Mouse (Mus musculus) spleen, adult 2 months (tissue): ENCODE measurements around the gene Klf7. TPM values are rescaled to one million over a fixed set of nuclear protein-coding genes. Genes with fewer than 3 reads are reported as not detected.

Experiments
- DNase-seq, 2 experiments: peaks; one replicate each; pipeline versions ENCODE4 v3.0.0 to v3.0.0-alpha.2; 2012 to 2021; ENCODE audit warnings: low spot score in 2 of 2, low read depth in 1 of 2
- H3K27ac ChIP-seq: fragments of 200-500 bp; 2 replicates; pipeline ENCODE4 v1.5.1; 2012; ENCODE audit warnings: low read length, inconsistent platforms; ENCODE audit not compliant: insufficient read depth
- H3K27me3 ChIP-seq: fragments of 200-500 bp; 2 replicates; pipeline ENCODE4 v1.6.1; 2012; ENCODE audit warnings: mild to moderate bottlenecking, moderate library complexity, low read length, inconsistent platforms; ENCODE audit not compliant: control insufficient read depth, insufficient read depth
- H3K36me3 ChIP-seq: fragments of 200-500 bp; 2 replicates; pipeline ENCODE4 v1.6.1; 2012; ENCODE audit warnings: mild to moderate bottlenecking, low read length, inconsistent platforms; ENCODE audit not compliant: control insufficient read depth, insufficient read depth
- H3K4me1 ChIP-seq: fragments of 200-500 bp; 2 replicates; pipeline ENCODE4 v1.6.1; 2011; ENCODE audit warnings: inconsistent platforms; ENCODE audit not compliant: control insufficient read depth, insufficient read depth, insufficient read length
- H3K4me3 ChIP-seq: fragments of 200-500 bp; 2 replicates; pipeline ENCODE4 v1.5.1; 2011; ENCODE audit warnings: mild to moderate bottlenecking, inconsistent platforms; ENCODE audit not compliant: insufficient read depth, insufficient read length; ENCODE audit errors: extremely low read depth
- CTCF ChIP-seq: fragments of 200-500 bp; IDR thresholded peaks from 2 replicates; pipeline ENCODE4 v1.5.1; 2011; ENCODE audit warnings: mild to moderate bottlenecking, inconsistent platforms; ENCODE audit not compliant: insufficient read depth, insufficient read length, insufficient replicate concordance; ENCODE audit errors: extremely low read depth
- POLR2A ChIP-seq: fragments of 200-500 bp; IDR thresholded peaks from 2 replicates; pipeline ENCODE4 v1.6.1; 2011; ENCODE audit warnings: low read depth, low read length, inconsistent platforms
- WGBS: fragments of 180-500 bp; shearing (Covaris S2); methylation state at CpG from one replicate; pipeline ENCODE4 v1.1.7; 2018; 5-methylcytosine and 5-hydroxymethylcytosine counted together
- polyA plus RNA-seq: library from polyadenylated mRNA; depleted of rRNA; stranded (reverse); fragments of >200 nt; gene quantifications from 2 replicates; pipeline ENCODE4 v1.2.3, GENCODE M21; 2012

Klf7 gene
- polyA plus RNA-seq, 1 experiment: 11.5 TPM

- H3K4me1 ChIP-seq: peaks cover 4% of the 10 kb centered on the region; the same call in 1 of the 2 replicates
- no peak for TF ChIP-seq CTCF
- TF ChIP-seq POLR2A: no peak
- H3K36me3 ChIP-seq: no peaks in the 10 kb centered on the region; the same call in 1 of the 2 replicates
Measured at GRCm38 (mm10) chr1:64106127-64106526, 16.0 kb downstream of the Klf7 start.

GRCm38 (mm10) chr1:64105181-64105646, 16.9 kb downstream of the Klf7 start:
- Histone ChIP-seq H3K27me3 (no peaks in the 10 kb centered on the region), H3K36me3 (no peaks in the 10 kb centered on the region; the same call in 1 of the 2 replicates), H3K4me1 (peaks cover 4% of the 10 kb centered on the region; the same call in 1 of the 2 replicates), H3K27ac (no peak overlapping the region), H3K4me3 (no peak overlapping the region)
- WGBS: 86% methylated on average over 7 of the region's 7 CpGs
- no peak for TF ChIP-seq CTCF
- DNase-seq: no peak

More at GRCm38 (mm10) chr1:64106127-64106526, 16.0 kb downstream of the Klf7 start:
- Histone ChIP-seq H3K4me3 (no peak overlapping the region), H3K27me3 (no peaks in the 10 kb centered on the region), H3K27ac (no peak overlapping the region)
- DNase-seq: no peak
- WGBS: 84% methylated on average over 5 of the region's 5 CpGs

- Histone ChIP-seq H3K4me1 (peaks cover 4% of the 10 kb centered on the region; the same call in 1 of the 2 replicates), H3K27me3 (no peaks in the 10 kb centered on the region), H3K27ac (no peak overlapping the region), H3K36me3 (no peaks in the 10 kb centered on the region; the same call in 1 of the 2 replicates), H3K4me3 (no peak overlapping the region)
- no peak for DNase-seq
- WGBS: 70% methylated on average over 3 of the region's 3 CpGs
- TF ChIP-seq CTCF (no peak), POLR2A (no peak)
Measured at GRCm38 (mm10) chr1:64104665-64105064, 17.4 kb downstream of the Klf7 start.

- no peak for TF ChIP-seq POLR2A
- no peak for TF ChIP-seq CTCF
- no peak overlapping the region for H3K4me3 ChIP-seq
- no peak overlapping the region for H3K27ac ChIP-seq
- H3K36me3 ChIP-seq: no peaks in the 10 kb centered on the region; the same call in 1 of the 2 replicates
- H3K27me3 ChIP-seq: no peaks in the 10 kb centered on the region
- 28% methylated on average over 3 of the region's 3 CpGs for WGBS
- H3K4me1 ChIP-seq: peaks cover 4% of the 10 kb centered on the region
- no peak for DNase-seq
Measured at GRCm38 (mm10) chr1:64101331-64101730, 20.8 kb downstream of the Klf7 start.

GRCm38 (mm10) chr1:64098800-64099199, 23.3 kb downstream of the Klf7 start:
- Histone ChIP-seq H3K4me1 (no peaks in the 10 kb centered on the region; the same call in 1 of the 2 replicates), H3K36me3 (no peaks in the 10 kb centered on the region), H3K4me3 (no peak overlapping the region), H3K27ac (no peak overlapping the region), H3K27me3 (no peaks in the 10 kb centered on the region)
- no peak for TF ChIP-seq CTCF
- no peak for TF ChIP-seq POLR2A
- DNase-seq: no peak
- WGBS: 67% methylated on average over 4 of the region's 4 CpGs

- Histone ChIP-seq H3K27me3 (no peaks in the 10 kb centered on the region), H3K36me3 (no peaks in the 10 kb centered on the region), H3K27ac (no peak overlapping the region), H3K4me3 (no peak overlapping the region), H3K4me1 (no peaks in the 10 kb centered on the region; the same call in 1 of the 2 replicates)
- TF ChIP-seq CTCF (no peak), POLR2A (no peak)
- WGBS: 89% methylated on average over 6 of the region's 6 CpGs
- DNase-seq: no peak
Measured at GRCm38 (mm10) chr1:64097640-64098287, 24.3 kb downstream of the Klf7 start.

GRCm38 (mm10) chr1:64093018-64093417, 29.1 kb downstream of the Klf7 start:
- Histone ChIP-seq H3K27ac (no peak overlapping the region), H3K4me3 (no peak overlapping the region), H3K4me1 (peaks cover 4% of the 10 kb centered on the region; the same call in 1 of the 2 replicates), H3K36me3 (no peaks in the 10 kb centered on the region), H3K27me3 (no peaks in the 10 kb centered on the region)
- WGBS: 92% methylated on average over 5 of the region's 5 CpGs
- TF ChIP-seq CTCF: no peak
- TF ChIP-seq POLR2A: no peak
- no peak for DNase-seq
